Mouse (Mus musculus) lung, adult 2 months (tissue): ENCODE measurements around the gene Fam168a.

Experiments used
- CTCF ChIP-seq: fragments of 200-500 bp; IDR thresholded peaks from 2 replicates; pipeline ENCODE4 v1.5.1; 2011; ENCODE audit warnings: mild to moderate bottlenecking, low read length, control low read depth; ENCODE audit not compliant: insufficient read depth
- POLR2A ChIP-seq: fragments of 200-500 bp; IDR thresholded peaks from 2 replicates; pipeline ENCODE4 v1.6.1; 2011; ENCODE audit warnings: low read depth, mild to moderate bottlenecking, control low read depth, low read length, borderline replicate concordance; ENCODE audit errors: extremely low read depth

DNA sequence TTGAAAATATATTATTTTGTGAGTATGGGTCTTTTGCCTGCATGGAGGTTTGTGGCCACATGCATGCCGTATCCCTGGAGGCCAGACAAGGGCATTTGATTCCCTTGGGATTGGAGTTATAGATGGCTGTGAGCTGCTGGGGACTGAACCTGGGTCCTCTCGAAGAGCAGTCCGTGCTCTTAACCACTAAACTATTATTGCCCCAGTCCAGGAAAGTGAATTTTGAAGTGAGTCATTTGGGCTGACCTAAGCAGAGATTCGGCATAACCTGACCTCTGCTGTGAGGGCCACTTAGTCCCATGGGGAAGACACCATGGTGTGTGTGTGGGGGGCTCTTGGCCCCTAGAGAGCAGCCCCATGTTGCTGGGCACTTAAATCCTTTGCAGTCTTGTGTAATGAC lies 164.9 kb downstream of the Fam168a start:
- TF ChIP-seq CTCF (no peak), POLR2A (no peak)
